Mouse (Mus musculus) heart, embryonic 11.5 days (tissue): ENCODE results near the gene Snx14. TPM values are rescaled to one million over a fixed set of nuclear protein-coding genes. Genes with fewer than 3 reads are reported as not detected.

Experiments used
- ATAC-seq: fragments of 200-750 bp; cut with Nextera tagmentation; replicated peaks from 2 replicates; pipeline ENCODE4 v1.8.0; 2017; ENCODE audit warnings: moderate library complexity; ENCODE audit not compliant: insufficient number of reproducible peaks, low FRiP score, low TSS enrichment
- H3K27ac ChIP-seq: fragments of 300-500 bp; sonication (generic); 2 replicates; pipeline ENCODE4 v1.5.1; 2014; ENCODE audit warnings: mild to moderate bottlenecking, low read depth, low read length
- H3K27me3 ChIP-seq: fragments of 300-500 bp; sonication (generic); 2 replicates; pipeline ENCODE4 v1.6.1; 2014; ENCODE audit warnings: mild to moderate bottlenecking, low read length, mixed read lengths; ENCODE audit not compliant: control insufficient read depth, insufficient read depth
- H3K36me3 ChIP-seq: fragments of 300-500 bp; sonication (generic); 2 replicates; pipeline ENCODE4 v1.6.1; 2014; ENCODE audit warnings: mild to moderate bottlenecking, low read length, moderate library complexity, mixed read lengths; ENCODE audit not compliant: control insufficient read depth, insufficient read depth
- H3K4me1 ChIP-seq: fragments of 300-500 bp; sonication (generic); 2 replicates; pipeline ENCODE4 v1.6.1; 2014; ENCODE audit warnings: low read length; ENCODE audit not compliant: control insufficient read depth, insufficient read depth
- H3K4me2 ChIP-seq: fragments of 300-500 bp; sonication (generic); 2 replicates; pipeline ENCODE4 v1.6.1; 2014; ENCODE audit warnings: mild to moderate bottlenecking, moderate library complexity
- H3K4me3 ChIP-seq: fragments of 300-500 bp; sonication (generic); 2 replicates; pipeline ENCODE4 v1.5.1; 2014; ENCODE audit warnings: low read depth, low read length
- H3K9ac ChIP-seq: fragments of 300-500 bp; sonication (generic); 2 replicates; pipeline ENCODE4 v1.6.1; 2014; ENCODE audit warnings: mild to moderate bottlenecking, low read depth, low read length, moderate library complexity
- H3K9me3 ChIP-seq: fragments of 300-500 bp; sonication (generic); replicated peaks from 2 replicates; pipeline ENCODE4 v1.6.1; 2016; ENCODE audit warnings: low read length; ENCODE audit not compliant: control insufficient read depth
- WGBS: fragments of 180-500 bp; shearing (Covaris S2); extraction: QIAGEN DNeasy Blood & Tissue Kit; methylation state at CpG from one replicate; pipeline ENCODE4 v1.1.7; 2014; ENCODE audit not compliant: insufficient replicate concordance; 5-methylcytosine and 5-hydroxymethylcytosine counted together
- polyA plus RNA-seq: library from polyadenylated mRNA; unstranded; fragments of >200 nt; fragmentation: Nextera tagmentation; extraction: Ambion mirVana; gene quantifications from 2 replicates; pipeline ENCODE4 v1.2.1, GENCODE M21; 2014

Gene Snx14
- polyA plus RNA-seq, 1 experiment from 2014 or later = 28.9 TPM

GRCm38 (mm10) chr9:88350317-88350716 lies 88.4 kb downstream of the Snx14 start:
- no peak overlapping the region for H3K4me3 ChIP-seq
- no peaks in the 10 kb centered on the region for H3K4me1 ChIP-seq
- no peaks in the 10 kb centered on the region for H3K9me3 ChIP-seq
- H3K36me3 ChIP-seq = no peaks in the 10 kb centered on the region
- no peak overlapping the region for H3K27ac ChIP-seq
- 64% methylated on average over 1 of the region's 1 CpGs for WGBS
- no peak overlapping the region for H3K9ac ChIP-seq
- H3K4me2 ChIP-seq = no peak overlapping the region
- no peak for ATAC-seq
- H3K27me3 ChIP-seq = no peaks in the 10 kb centered on the region

GRCm38 (mm10) chr9:88348623-88349022 lies 90.1 kb downstream of the Snx14 start:
- Histone ChIP-seq H3K4me2 (no peak overlapping the region), H3K4me3 (no peak overlapping the region), H3K9me3 (no peaks in the 10 kb centered on the region), H3K9ac (no peak overlapping the region), H3K36me3 (no peaks in the 10 kb centered on the region), H3K27ac (no peak overlapping the region), H3K27me3 (no peaks in the 10 kb centered on the region), H3K4me1 (no peaks in the 10 kb centered on the region)
- no peak for ATAC-seq
- WGBS = 84% methylated on average over 6 of the region's 6 CpGs

GRCm38 (mm10) chr9:88346857-88347256 lies 91.9 kb downstream of the Snx14 start:
- H3K9me3 ChIP-seq = no peaks in the 10 kb centered on the region
- H3K27ac ChIP-seq = no peak overlapping the region
- WGBS = 57% methylated on average over 5 of the region's 5 CpGs
- H3K9ac ChIP-seq = no peak overlapping the region
- no peak overlapping the region for H3K4me3 ChIP-seq
- no peaks in the 10 kb centered on the region for H3K27me3 ChIP-seq
- no peak overlapping the region for H3K4me2 ChIP-seq
- H3K4me1 ChIP-seq = no peaks in the 10 kb centered on the region
- no peaks in the 10 kb centered on the region for H3K36me3 ChIP-seq
- ATAC-seq = no peak

- H3K4me3 ChIP-seq = no peak overlapping the region
- no peaks in the 10 kb centered on the region for H3K4me1 ChIP-seq
- no peaks in the 10 kb centered on the region for H3K9me3 ChIP-seq
- 92% methylated on average over 2 of the region's 2 CpGs for WGBS
- H3K4me2 ChIP-seq = no peak overlapping the region
- H3K9ac ChIP-seq = no peak overlapping the region
- no peak for ATAC-seq
- H3K27ac ChIP-seq = no peak overlapping the region
- no peaks in the 10 kb centered on the region for H3K27me3 ChIP-seq
- H3K36me3 ChIP-seq = no peaks in the 10 kb centered on the region
These were observed 94.3 kb downstream of the Snx14 start for GRCm38 (mm10) chr9:88344424-88344823.

DNA sequence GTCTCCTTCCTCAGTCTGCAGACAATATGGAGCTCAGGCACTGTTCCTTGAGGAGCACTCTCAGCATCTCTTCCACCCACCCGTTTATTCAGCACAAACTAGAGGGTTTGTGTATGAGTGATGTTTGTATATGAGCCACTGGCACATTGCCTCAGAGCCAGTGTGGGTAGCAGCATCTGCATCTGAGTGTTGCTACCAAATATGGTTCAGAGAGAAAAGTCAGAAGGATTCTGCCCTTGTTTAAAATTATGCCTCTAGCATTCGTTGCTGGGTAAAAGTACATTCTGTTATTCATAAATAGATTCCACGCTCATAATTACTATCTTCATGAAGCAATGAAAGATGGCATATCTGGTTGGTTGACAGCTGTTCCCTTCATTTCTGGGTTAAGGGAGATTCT lies 96.1 kb downstream of the Snx14 start:
- WGBS = 78% methylated on average over 3 of the region's 3 CpGs
- no peak overlapping the region for H3K9ac ChIP-seq
- H3K27ac ChIP-seq = no peak overlapping the region
- H3K4me2 ChIP-seq = no peak overlapping the region
- ATAC-seq = no peak
- H3K27me3 ChIP-seq = no peaks in the 10 kb centered on the region
- no peaks in the 10 kb centered on the region for H3K4me1 ChIP-seq
- H3K4me3 ChIP-seq = no peak overlapping the region
- H3K36me3 ChIP-seq = no peaks in the 10 kb centered on the region
- H3K9me3 ChIP-seq = no peaks in the 10 kb centered on the region

GRCm38 (mm10) chr9:88342241-88342640 lies 96.5 kb downstream of the Snx14 start:
- no peak overlapping the region for H3K4me2 ChIP-seq
- WGBS = 79% methylated on average over 7 of the region's 7 CpGs
- ATAC-seq = no peak

DNA sequence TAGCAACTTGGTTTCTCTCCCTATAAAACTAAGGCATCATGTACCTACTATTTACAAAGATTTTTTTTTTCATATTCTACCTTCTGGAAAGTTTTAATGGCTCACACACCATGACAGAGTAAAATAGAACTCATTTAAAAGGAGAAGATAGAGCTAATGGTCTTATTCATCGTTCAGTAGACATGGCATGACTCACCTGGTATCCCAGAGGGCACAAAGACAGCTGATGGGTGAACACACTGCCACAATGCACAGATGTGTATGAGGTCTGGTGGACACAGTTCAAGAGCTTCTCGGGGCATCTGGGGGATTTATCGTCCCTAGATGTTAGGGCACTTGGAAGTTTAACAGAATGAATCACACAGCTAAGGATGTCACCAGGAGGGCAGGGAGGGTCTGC lies 97.9 kb downstream of the Snx14 start:
- H3K27me3 ChIP-seq = no peaks in the 10 kb centered on the region
- 75% methylated on average over 3 of the region's 3 CpGs for WGBS
- no peaks in the 10 kb centered on the region for H3K36me3 ChIP-seq
- H3K9ac ChIP-seq = no peak overlapping the region
- H3K4me2 ChIP-seq = no peak overlapping the region
- no peak overlapping the region for H3K4me3 ChIP-seq
- no peak for ATAC-seq
- no peak overlapping the region for H3K27ac ChIP-seq
- H3K9me3 ChIP-seq = no peaks in the 10 kb centered on the region
- no peaks in the 10 kb centered on the region for H3K4me1 ChIP-seq

More at GRCm38 (mm10) chr9:88342241-88342640, 96.5 kb downstream of the Snx14 start:
- Histone ChIP-seq H3K27me3 (no peaks in the 10 kb centered on the region), H3K4me1 (no peaks in the 10 kb centered on the region), H3K9ac (no peak overlapping the region), H3K27ac (no peak overlapping the region), H3K4me3 (no peak overlapping the region), H3K36me3 (no peaks in the 10 kb centered on the region), H3K9me3 (no peaks in the 10 kb centered on the region)

DNA sequence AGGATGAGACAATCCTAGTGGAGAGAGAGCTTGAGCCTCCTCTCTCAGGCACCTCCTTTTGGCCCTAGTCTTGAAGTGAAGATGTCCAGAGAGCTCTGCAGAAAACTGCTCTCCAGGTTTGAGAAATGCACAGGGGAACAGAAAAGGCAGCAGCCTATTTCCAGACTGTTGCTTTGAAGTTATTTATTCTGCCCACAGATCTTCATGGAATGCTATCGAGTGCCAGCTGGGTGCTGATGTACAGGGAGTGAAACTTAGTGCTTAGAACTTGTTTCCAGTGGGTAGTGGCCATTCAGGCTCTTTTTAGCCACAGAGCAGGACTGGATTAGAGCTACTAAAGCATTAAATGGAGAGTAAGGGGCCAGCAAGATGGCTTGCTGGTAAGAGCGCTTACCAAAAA lies 102.9 kb downstream of the Snx14 start:
- H3K9me3 ChIP-seq = no peaks in the 10 kb centered on the region
- H3K4me3 ChIP-seq = no peak overlapping the region
- no peak for ATAC-seq
- no peak overlapping the region for H3K4me2 ChIP-seq
- peaks cover 3% of the 10 kb centered on the region for H3K27me3 ChIP-seq
- H3K36me3 ChIP-seq = no peaks in the 10 kb centered on the region
- H3K4me1 ChIP-seq = no peaks in the 10 kb centered on the region
- no peak overlapping the region for H3K27ac ChIP-seq
- WGBS = 73% methylated on average over 1 of the region's 2 CpGs
- H3K9ac ChIP-seq = no peak overlapping the region

DNA sequence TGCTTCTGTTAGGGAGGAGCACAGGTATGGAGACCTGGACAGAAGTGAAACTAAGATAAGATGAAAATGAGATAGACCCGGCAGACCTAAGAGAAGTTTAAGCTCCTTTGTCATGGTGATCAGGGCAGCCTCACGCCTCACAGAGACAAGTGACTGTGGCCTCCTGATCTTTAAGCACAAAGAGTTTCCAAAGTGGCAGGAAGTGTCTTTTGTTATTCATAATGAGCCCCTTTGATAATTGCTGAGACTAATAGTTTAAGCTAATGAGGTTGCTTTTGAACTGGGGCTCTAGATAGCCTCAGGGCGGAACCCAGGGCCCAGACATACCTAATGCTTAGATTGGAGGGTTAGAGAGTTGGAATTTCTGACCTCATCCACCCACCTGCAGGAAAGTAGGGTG lies 106.3 kb downstream of the Snx14 start:
- 44% methylated on average over 3 of the region's 3 CpGs for WGBS
- no peak for ATAC-seq
- Histone ChIP-seq H3K4me2 (no peak overlapping the region), H3K36me3 (no peaks in the 10 kb centered on the region), H3K27ac (no peak overlapping the region), H3K4me3 (no peak overlapping the region), H3K9me3 (no peaks in the 10 kb centered on the region), H3K27me3 (peaks cover 10% of the 10 kb centered on the region), H3K4me1 (no peaks in the 10 kb centered on the region), H3K9ac (no peak overlapping the region)
